Mouse (Mus musculus) kidney, embryonic 14.5 days (tissue): Measurements from ENCODE around the gene Ap5z1. TPM values are rescaled to one million over a fixed set of nuclear protein-coding genes. Genes with fewer than 3 reads are reported as not detected.

Experiments
- ATAC-seq: fragments of 200-750 bp; cut with Nextera tagmentation; 2 replicates; pipeline ENCODE4 v1.8.0; 2017; ENCODE audit warnings: moderate number of reproducible peaks, mild to moderate bottlenecking, moderate TSS enrichment, moderate library complexity; ENCODE audit not compliant: low FRiP score, low TSS enrichment
- H3K27ac ChIP-seq: fragments of 300-500 bp; sonication (generic); 2 replicates; pipeline ENCODE4 v1.5.1; 2014; ENCODE audit warnings: low read depth, mild to moderate bottlenecking, low read length, moderate library complexity, mixed read lengths
- H3K27me3 ChIP-seq: fragments of 300-500 bp; sonication (generic); 2 replicates; pipeline ENCODE4 v1.6.1; 2014; ENCODE audit warnings: mild to moderate bottlenecking, low read length; ENCODE audit not compliant: control insufficient read depth, insufficient read depth
- H3K36me3 ChIP-seq: fragments of 300-500 bp; sonication (generic); 2 replicates; pipeline ENCODE4 v1.6.1; 2014; ENCODE audit warnings: low read length, mixed read lengths; ENCODE audit not compliant: control insufficient read depth, insufficient read depth
- H3K4me1 ChIP-seq: fragments of 300-500 bp; sonication (generic); 2 replicates; pipeline ENCODE4 v1.6.1; 2014; ENCODE audit warnings: low read length, mixed read lengths; ENCODE audit not compliant: control insufficient read depth, insufficient read depth
- H3K4me2 ChIP-seq: fragments of 300-500 bp; sonication (generic); replicated peaks from 2 replicates; pipeline ENCODE4 v1.6.1; 2014; ENCODE audit warnings: low read depth, mild to moderate bottlenecking, low read length
- H3K4me3 ChIP-seq: fragments of 300-500 bp; sonication (generic); 2 replicates; pipeline ENCODE4 v1.5.1; 2014; ENCODE audit warnings: mild to moderate bottlenecking, low read length
- H3K9ac ChIP-seq: fragments of 300-500 bp; sonication (generic); 2 replicates; pipeline ENCODE4 v1.6.1; 2014; ENCODE audit warnings: low read depth, mild to moderate bottlenecking, low read length, moderate library complexity
- H3K9me3 ChIP-seq: fragments of 300-500 bp; sonication (generic); 2 replicates; pipeline ENCODE4 v1.6.1; 2016; ENCODE audit warnings: low read length; ENCODE audit not compliant: control insufficient read depth
- WGBS: fragments of 180-500 bp; shearing (Covaris S2); extraction: QIAGEN DNeasy Blood & Tissue Kit; methylation state at CpG from one replicate; pipeline ENCODE4 v1.1.7; 2014; 5-methylcytosine and 5-hydroxymethylcytosine counted together
- polyA plus RNA-seq: library from polyadenylated mRNA; unstranded; fragments of >200 nt; fragmentation: Nextera tagmentation; extraction: Ambion mirVana; gene quantifications from 2 replicates; pipeline ENCODE4 v1.2.1, GENCODE M21; 2014

The Ap5z1 gene
- polyA plus RNA-seq, 1 experiment from 2014 or later = 10.1 TPM

DNA sequence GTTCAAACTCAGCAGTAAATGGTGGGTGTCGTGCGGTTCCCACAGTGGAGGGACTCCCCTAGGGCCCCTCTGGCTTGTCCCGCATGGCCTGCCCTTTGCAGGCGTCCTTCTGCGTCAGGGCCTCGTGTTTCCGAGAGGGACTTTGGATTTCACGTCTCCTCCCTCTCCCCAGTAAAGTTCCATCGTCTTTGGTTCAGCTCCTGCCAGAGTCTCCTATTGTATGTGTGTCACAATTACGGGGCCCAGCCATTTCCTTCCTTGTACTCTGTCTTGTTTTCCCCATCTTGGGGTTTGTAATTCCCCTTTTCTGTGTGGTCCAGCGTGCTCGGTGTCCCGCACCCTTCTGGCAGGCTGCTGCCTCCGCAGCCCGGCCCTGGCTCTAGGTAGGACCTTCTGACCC is 20.2 kb upstream of the Ap5z1 start:
- Histone ChIP-seq H3K27me3 (no peaks in the 10 kb centered on the region), H3K9ac (no peak overlapping the region), H3K27ac (no peak overlapping the region), H3K4me3 (no peak overlapping the region), H3K4me1 (peaks cover 53% of the 10 kb centered on the region), H3K4me2 (no peak overlapping the region), H3K36me3 (no peaks in the 10 kb centered on the region; the same call in 1 of the 2 replicates), H3K9me3 (no peaks in the 10 kb centered on the region)
- 71% methylated on average over 15 of the region's 15 CpGs for WGBS
- no peak for ATAC-seq

DNA sequence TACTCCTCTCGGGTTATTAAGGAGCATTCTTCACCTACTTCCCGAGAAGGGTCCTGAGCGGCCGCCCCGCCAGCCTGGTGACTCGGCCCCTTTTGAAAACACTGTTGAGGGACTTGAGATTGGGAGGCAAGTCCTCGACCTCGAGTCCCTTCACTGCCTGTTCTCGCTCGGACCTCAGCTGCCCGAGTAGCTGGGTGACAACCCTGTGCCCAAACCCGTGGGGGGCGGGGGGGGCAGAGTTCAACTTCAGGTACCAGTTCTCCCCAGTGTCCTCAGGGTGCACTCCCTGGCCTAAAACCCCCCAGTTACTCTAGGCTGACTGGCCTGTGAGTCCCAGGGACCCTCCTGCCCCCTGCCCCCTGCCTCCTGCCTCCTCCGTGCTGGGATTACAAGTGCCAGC is 19.8 kb upstream of the Ap5z1 start:
- H3K9me3 ChIP-seq = no peaks in the 10 kb centered on the region
- no peak overlapping the region for H3K27ac ChIP-seq
- no peak overlapping the region for H3K4me3 ChIP-seq
- H3K9ac ChIP-seq = peak overlapping the region; percentile 5; the same call in 1 of the 2 replicates
- 58% methylated on average over 14 of the region's 14 CpGs for WGBS
- no peaks in the 10 kb centered on the region for H3K27me3 ChIP-seq
- H3K4me2 ChIP-seq = no peak overlapping the region
- peaks cover 49% of the 10 kb centered on the region for H3K4me1 ChIP-seq
- peaks cover 5% of the 10 kb centered on the region; the same call in 1 of the 2 replicates for H3K36me3 ChIP-seq
- no peak for ATAC-seq

DNA sequence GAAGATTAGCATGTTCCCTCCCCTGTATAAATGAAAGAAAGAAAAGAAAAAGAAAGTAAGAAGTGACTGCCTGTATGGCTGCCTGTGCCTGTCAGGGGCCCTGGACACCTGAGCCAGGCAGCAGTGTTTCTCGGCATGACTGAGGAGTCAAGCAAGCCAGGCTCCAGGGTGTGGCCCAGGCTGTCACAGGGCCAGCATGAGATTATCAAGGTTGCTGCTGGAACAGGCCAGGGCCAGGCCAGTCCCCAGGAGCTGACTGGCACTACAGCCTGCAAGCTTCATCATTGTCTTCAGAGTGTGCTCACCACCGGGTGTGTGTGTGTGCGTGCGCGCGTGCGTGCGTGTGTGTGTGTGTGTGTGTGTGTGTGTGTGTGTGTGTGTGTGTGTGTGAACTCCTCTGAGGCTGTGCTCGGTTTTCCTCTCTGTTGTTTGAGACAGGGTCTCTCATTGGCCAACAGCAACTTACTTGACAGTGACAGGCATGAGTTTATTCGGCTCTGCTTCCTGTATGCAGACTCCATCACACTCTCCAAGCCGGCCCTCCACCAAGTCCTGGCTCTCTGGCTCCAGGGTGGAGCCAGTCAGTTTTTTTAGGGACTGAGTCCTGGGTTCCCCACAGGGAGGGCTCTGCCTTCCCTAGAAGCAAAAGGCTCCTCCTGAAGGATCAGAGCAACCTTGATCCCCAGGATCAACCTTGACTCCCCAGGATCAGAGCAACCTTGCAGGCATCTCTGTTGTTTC is 18.8 kb upstream of the Ap5z1 start:
- WGBS = 60% methylated on average over 7 of the region's 11 CpGs
- Histone ChIP-seq H3K4me2 (no peak overlapping the region), H3K36me3 (peaks cover 7% of the 10 kb centered on the region; the same call in 1 of the 2 replicates), H3K27ac (no peak overlapping the region), H3K9ac (no peak overlapping the region), H3K4me1 (peaks cover 40% of the 10 kb centered on the region), H3K4me3 (no peak overlapping the region), H3K9me3 (no peaks in the 10 kb centered on the region), H3K27me3 (no peaks in the 10 kb centered on the region)
- no peak for ATAC-seq

DNA sequence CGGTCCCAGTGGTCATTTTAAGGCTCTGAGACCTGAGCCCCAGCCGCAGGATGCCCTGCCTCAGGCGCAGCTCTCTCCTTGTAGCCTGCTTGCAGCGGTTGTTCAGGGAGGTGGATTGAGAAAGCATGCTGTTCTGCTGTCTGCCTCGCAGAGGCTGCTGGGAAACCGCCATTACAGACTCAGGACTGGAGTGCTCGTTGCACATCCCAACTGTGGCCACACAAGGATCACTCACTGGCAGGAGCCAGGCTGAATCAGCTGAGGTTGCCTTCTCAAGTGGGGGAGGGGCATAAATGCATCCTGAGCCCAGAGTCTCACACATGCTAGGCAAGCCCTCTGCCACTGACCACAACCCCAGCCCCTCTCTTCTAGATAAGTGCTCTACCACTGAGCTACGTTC is 18.0 kb upstream of the Ap5z1 start:
- 64% methylated on average over 8 of the region's 8 CpGs for WGBS
- Histone ChIP-seq H3K4me1 (peaks cover 35% of the 10 kb centered on the region), H3K9ac (0 out of 2 replicates have a peak overlapping the region, but pooled peaks have one; percentile 28), H3K27ac (no peak overlapping the region), H3K36me3 (peaks cover 15% of the 10 kb centered on the region; the same call in 1 of the 2 replicates), H3K4me3 (no peak overlapping the region), H3K27me3 (no peaks in the 10 kb centered on the region), H3K9me3 (no peaks in the 10 kb centered on the region), H3K4me2 (no peak overlapping the region)
- ATAC-seq = no peak

DNA sequence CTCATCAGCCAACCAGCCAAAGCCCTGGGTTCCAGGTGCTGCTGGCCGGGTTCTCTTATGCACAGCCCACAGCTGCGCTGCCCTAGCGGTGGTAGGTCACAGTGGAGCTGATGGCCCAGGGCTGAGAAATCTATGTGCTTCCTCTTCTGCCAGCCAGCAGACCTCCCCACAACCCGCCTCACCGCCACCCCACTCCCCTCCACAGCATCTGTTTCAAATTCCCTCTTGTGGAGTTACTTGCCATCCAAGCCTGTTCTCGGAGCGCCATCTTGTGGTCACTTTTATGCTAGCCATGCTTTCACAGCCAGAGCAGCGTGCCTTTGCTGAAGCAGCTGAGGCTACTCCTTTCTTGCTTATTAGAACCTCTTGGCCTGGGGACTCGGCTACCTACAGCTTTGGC is 15.7 kb upstream of the Ap5z1 start:
- peak; percentile 66 for ATAC-seq
- 4% methylated on average over 9 of the region's 9 CpGs for WGBS
- Histone ChIP-seq H3K4me3 (no peak overlapping the region), H3K4me1 (peaks cover 17% of the 10 kb centered on the region), H3K9ac (no peak overlapping the region), H3K36me3 (peaks cover 28% of the 10 kb centered on the region; the same call in 1 of the 2 replicates), H3K9me3 (no peaks in the 10 kb centered on the region), H3K27ac (no peak overlapping the region), H3K27me3 (no peaks in the 10 kb centered on the region), H3K4me2 (no peak overlapping the region)

DNA sequence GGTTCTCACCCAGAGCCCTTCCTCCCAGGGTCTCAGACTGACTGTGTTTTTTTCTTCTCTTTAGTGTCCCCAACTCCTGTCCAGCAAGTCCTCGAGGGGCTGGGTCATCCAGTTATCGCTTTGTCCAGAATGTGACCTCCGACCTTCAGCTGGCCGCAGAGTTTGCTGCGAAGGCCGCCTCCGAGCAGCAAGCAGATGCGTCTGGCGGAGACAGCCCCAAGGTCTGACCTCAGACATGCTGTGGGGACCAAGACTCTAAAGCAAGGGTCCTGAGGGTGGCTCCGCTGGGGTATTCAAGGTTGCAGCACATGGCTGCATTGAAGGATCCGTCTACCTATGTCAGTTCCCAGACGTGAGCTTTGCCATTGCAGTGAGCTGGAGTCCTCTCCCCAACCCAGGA is 15.1 kb upstream of the Ap5z1 start:
- Histone ChIP-seq H3K9me3 (no peaks in the 10 kb centered on the region), H3K4me3 (no peak overlapping the region), H3K4me2 (no peak overlapping the region), H3K36me3 (peaks cover 33% of the 10 kb centered on the region), H3K27ac (no peak overlapping the region), H3K4me1 (peaks cover 13% of the 10 kb centered on the region), H3K27me3 (no peaks in the 10 kb centered on the region), H3K9ac (no peak overlapping the region)
- no peak for ATAC-seq
- WGBS = 83% methylated on average over 12 of the region's 12 CpGs

DNA sequence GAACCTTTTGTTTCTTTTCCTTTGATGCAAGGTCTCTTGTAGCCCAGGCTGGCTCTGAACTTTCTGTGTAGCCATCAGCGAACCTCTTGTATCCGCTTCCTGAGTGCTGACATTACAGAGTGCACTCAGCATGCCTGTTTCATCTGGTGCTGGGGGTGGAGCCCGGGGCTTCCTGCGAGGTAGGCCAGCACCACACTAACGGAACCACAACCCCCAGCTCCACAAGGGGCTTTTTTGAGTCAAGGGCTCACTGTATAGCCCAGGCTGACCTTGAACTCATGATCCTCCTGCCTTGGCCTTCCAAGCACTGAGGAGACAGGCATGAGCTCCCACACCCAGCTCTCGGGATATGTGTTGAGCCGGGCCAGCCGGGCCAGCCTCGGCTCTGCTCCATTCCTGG is 12.9 kb upstream of the Ap5z1 start:
- no peaks in the 10 kb centered on the region for H3K27me3 ChIP-seq
- no peak overlapping the region for H3K4me2 ChIP-seq
- ATAC-seq = no peak
- H3K4me1 ChIP-seq = peaks cover 4% of the 10 kb centered on the region
- no peak overlapping the region for H3K4me3 ChIP-seq
- H3K9me3 ChIP-seq = no peaks in the 10 kb centered on the region
- H3K9ac ChIP-seq = no peak overlapping the region
- H3K36me3 ChIP-seq = peaks cover 52% of the 10 kb centered on the region
- no peak overlapping the region for H3K27ac ChIP-seq
- WGBS = 95% methylated on average over 9 of the region's 9 CpGs

DNA sequence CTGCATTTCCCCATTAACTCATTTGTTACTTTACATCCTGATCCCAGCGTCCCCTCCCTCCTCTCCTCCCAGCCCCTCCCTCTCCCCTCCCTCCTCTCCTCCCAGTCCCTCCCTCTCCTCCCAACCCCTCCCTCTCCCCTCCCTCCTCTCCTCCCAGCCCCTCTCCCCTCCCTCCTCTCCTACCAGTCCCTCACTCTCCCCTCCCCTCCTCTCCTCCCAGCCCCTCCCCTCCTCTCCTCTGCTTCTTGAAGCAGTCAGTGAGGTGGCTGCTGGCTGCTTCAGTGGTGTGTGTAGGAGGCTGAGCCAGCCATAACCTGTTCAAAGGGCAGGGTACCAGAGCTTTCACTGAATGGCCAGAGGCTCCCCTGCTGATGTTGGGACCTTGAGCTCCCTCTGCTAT is 12.0 kb upstream of the Ap5z1 start:
- WGBS = 8% methylated on average over 1 of the region's 1 CpGs
- peaks cover 61% of the 10 kb centered on the region for H3K36me3 ChIP-seq

DNA sequence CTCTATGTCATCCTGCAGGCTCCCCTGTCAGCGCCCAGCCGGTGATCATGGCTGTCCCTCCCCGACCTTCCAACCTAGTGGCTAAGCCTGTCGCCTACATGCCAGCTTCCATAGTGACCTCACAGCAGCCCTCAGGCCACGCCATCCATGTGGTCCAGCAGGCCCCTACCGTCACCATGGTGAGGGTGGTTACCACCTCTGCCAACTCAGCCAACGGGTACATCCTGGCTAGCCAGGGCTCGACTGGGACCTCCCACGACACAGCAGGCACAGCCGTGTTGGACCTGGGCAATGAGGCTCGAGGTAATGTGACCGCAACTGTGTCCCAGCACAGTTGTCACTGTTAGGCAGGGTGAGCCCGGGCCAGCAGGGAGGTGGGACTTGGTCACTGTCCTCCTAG is 10.0 kb upstream of the Ap5z1 start:
- no peak overlapping the region for H3K9ac ChIP-seq
- H3K36me3 ChIP-seq = peaks cover 77% of the 10 kb centered on the region
- 96% methylated on average over 13 of the region's 13 CpGs for WGBS
- no peak overlapping the region for H3K27ac ChIP-seq
- H3K9me3 ChIP-seq = no peaks in the 10 kb centered on the region
- H3K4me1 ChIP-seq = no peaks in the 10 kb centered on the region
- H3K4me3 ChIP-seq = no peak overlapping the region
- ATAC-seq = no peak
- H3K27me3 ChIP-seq = no peaks in the 10 kb centered on the region
- H3K4me2 ChIP-seq = no peak overlapping the region

More for the DNA sequence above, 12.0 kb upstream of the Ap5z1 start:
- peak; percentile 34; the same call in 1 of the 2 replicates for ATAC-seq
- no peak overlapping the region for H3K4me3 ChIP-seq
- H3K9me3 ChIP-seq = no peaks in the 10 kb centered on the region
- H3K4me1 ChIP-seq = 0 out of 2 replicates have a peak, but pooled peaks cover 3% of the 10 kb centered on the region
- no peak overlapping the region for H3K4me2 ChIP-seq
- no peak overlapping the region for H3K9ac ChIP-seq
- H3K27me3 ChIP-seq = no peaks in the 10 kb centered on the region
- H3K27ac ChIP-seq = no peak overlapping the region
